Mouse (Mus musculus): ENCODE measurements around the gene Dus1l.
"Not testable (repeated sequence)": the region's sequence is repeated elsewhere in the genome, so short reads cannot be mapped to it uniquely, and the experiment has no call there.

Dus1l gene

GRCm38 (mm10) chr11:120795756-120796613 lies at the start of gene Dus1l:
Gene Dus1l (minus strand): TSS chr11:120796403.
- H3K4me3 ChIP-seq (replicated peaks; ENCODE audit: low read length) = peak within 1 kb of the TSS; percentile 100
- no peaks in the 10 kb centered on the region for H3K9me3 ChIP-seq (ENCODE audit: low read length)
- H3K36me3 ChIP-seq (ENCODE audit: insufficient read depth, low read length) = peaks cover 44% of the 10 kb centered on the region
- peaks cover 56% of the 10 kb centered on the region for H3K4me1 ChIP-seq (replicated peaks; ENCODE audit: low read depth, low read length)
- no peaks in the 10 kb centered on the region for H3K27me3 ChIP-seq (ENCODE audit: insufficient read depth, low read length)
- TF ChIP-seq CTCF (conservative IDR thresholded peaks at IDR 0.05; ENCODE audit: low read length) (no peak), NANOG (IDR thresholded peaks at IDR 0.05; ENCODE audit: borderline replicate concordance, low read length) (no peak), POU5F1 (IDR thresholded peaks at IDR 0.05; ENCODE audit: borderline replicate concordance, low read length) (no peak)

- H3K9me3 ChIP-seq (ENCODE audit: low read length) = no peaks in the 10 kb centered on the region
- H3K4me1 ChIP-seq (replicated peaks; ENCODE audit: low read depth, low read length) = peaks cover 49% of the 10 kb centered on the region
- no peaks in the 10 kb centered on the region for H3K27me3 ChIP-seq (ENCODE audit: insufficient read depth, low read length)
- no peaks in the 10 kb centered on the region for H3K36me3 ChIP-seq (ENCODE audit: insufficient read depth, low read length)
- no peak for TF ChIP-seq NANOG (IDR thresholded peaks at IDR 0.05; ENCODE audit: borderline replicate concordance, low read length)
- no peak for TF ChIP-seq CTCF (conservative IDR thresholded peaks at IDR 0.05; ENCODE audit: low read length)
- TF ChIP-seq POU5F1 (IDR thresholded peaks at IDR 0.05; ENCODE audit: borderline replicate concordance, low read length) = no peak
- H3K4me3 ChIP-seq (replicated peaks; ENCODE audit: low read length) = no peak overlapping the region
These were observed 48.1 kb upstream of the Dus1l start for GRCm38 (mm10) chr11:120844329-120844728.

GRCm38 (mm10) chr11:120833555-120834280 lies 37.5 kb upstream of the Dus1l start:
- Histone ChIP-seq H3K4me3 (replicated peaks; ENCODE audit: low read length) (no peak overlapping the region), H3K36me3 (ENCODE audit: insufficient read depth, low read length) (no peaks in the 10 kb centered on the region), H3K4me1 (replicated peaks; ENCODE audit: low read depth, low read length) (peaks cover 17% of the 10 kb centered on the region), H3K9me3 (ENCODE audit: low read length) (no peaks in the 10 kb centered on the region), H3K27me3 (ENCODE audit: insufficient read depth, low read length) (no peaks in the 10 kb centered on the region)
- TF ChIP-seq CTCF (conservative IDR thresholded peaks at IDR 0.05; ENCODE audit: low read length) = no peak
- TF ChIP-seq NANOG (IDR thresholded peaks at IDR 0.05; ENCODE audit: borderline replicate concordance, low read length) = no peak
- TF ChIP-seq POU5F1 (IDR thresholded peaks at IDR 0.05; ENCODE audit: borderline replicate concordance, low read length) = no peak

GRCm38 (mm10) chr11:120832962-120833361 lies 36.8 kb upstream of the Dus1l start:
- peaks cover 17% of the 10 kb centered on the region for H3K4me1 ChIP-seq (replicated peaks; ENCODE audit: low read depth, low read length)

GRCm38 (mm10) chr11:120831659-120832440 lies 35.6 kb upstream of the Dus1l start:
- TF ChIP-seq POU5F1 (IDR thresholded peaks at IDR 0.05; ENCODE audit: borderline replicate concordance, low read length) (no peak), NANOG (IDR thresholded peaks at IDR 0.05; ENCODE audit: borderline replicate concordance, low read length) (no peak), CTCF (conservative IDR thresholded peaks at IDR 0.05; ENCODE audit: low read length) (no peak)
- no peaks in the 10 kb centered on the region for H3K9me3 ChIP-seq (ENCODE audit: low read length)
- H3K36me3 ChIP-seq (ENCODE audit: insufficient read depth, low read length) = no peaks in the 10 kb centered on the region
- no peaks in the 10 kb centered on the region for H3K27me3 ChIP-seq (ENCODE audit: insufficient read depth, low read length)
- H3K4me1 ChIP-seq (replicated peaks; ENCODE audit: low read depth, low read length) = peaks cover 25% of the 10 kb centered on the region
- H3K4me3 ChIP-seq (replicated peaks; ENCODE audit: low read length) = no peak overlapping the region

More at GRCm38 (mm10) chr11:120832962-120833361, 36.8 kb upstream of the Dus1l start:
- H3K9me3 ChIP-seq (ENCODE audit: low read length); H3K4me3 ChIP-seq (replicated peaks; ENCODE audit: low read length); H3K36me3 ChIP-seq (ENCODE audit: insufficient read depth, low read length); H3K27me3 ChIP-seq (ENCODE audit: insufficient read depth, low read length): not testable (repeated sequence)

GRCm38 (mm10) chr11:120830686-120831085 lies 34.5 kb upstream of the Dus1l start:
- Histone ChIP-seq H3K4me1 (replicated peaks; ENCODE audit: low read depth, low read length) (peaks cover 36% of the 10 kb centered on the region), H3K9me3 (ENCODE audit: low read length) (no peaks in the 10 kb centered on the region), H3K36me3 (ENCODE audit: insufficient read depth, low read length) (no peaks in the 10 kb centered on the region), H3K4me3 (replicated peaks; ENCODE audit: low read length) (no peak overlapping the region), H3K27me3 (ENCODE audit: insufficient read depth, low read length) (no peaks in the 10 kb centered on the region)
- TF ChIP-seq CTCF (conservative IDR thresholded peaks at IDR 0.05; ENCODE audit: low read length) = no peak
- no peak for TF ChIP-seq NANOG (IDR thresholded peaks at IDR 0.05; ENCODE audit: borderline replicate concordance, low read length)
- no peak for TF ChIP-seq POU5F1 (IDR thresholded peaks at IDR 0.05; ENCODE audit: borderline replicate concordance, low read length)

GRCm38 (mm10) chr11:120829757-120830532 lies 33.7 kb upstream of the Dus1l start:
- H3K27me3 ChIP-seq (ENCODE audit: insufficient read depth, low read length) = no peaks in the 10 kb centered on the region
- no peak overlapping the region for H3K4me3 ChIP-seq (replicated peaks; ENCODE audit: low read length)
- H3K36me3 ChIP-seq (ENCODE audit: insufficient read depth, low read length) = no peaks in the 10 kb centered on the region
- TF ChIP-seq POU5F1 (IDR thresholded peaks at IDR 0.05; ENCODE audit: borderline replicate concordance, low read length) (no peak), NANOG (IDR thresholded peaks at IDR 0.05; ENCODE audit: borderline replicate concordance, low read length) (no peak), CTCF (conservative IDR thresholded peaks at IDR 0.05; ENCODE audit: low read length) (no peak)
- H3K4me1 ChIP-seq (replicated peaks; ENCODE audit: low read depth, low read length) = peaks cover 44% of the 10 kb centered on the region
- H3K9me3 ChIP-seq (ENCODE audit: low read length) = no peaks in the 10 kb centered on the region

Data from E14TG2a.4 (cell line).